ENCODE assay signal across 8 mouse cellular contexts in the genomic region with DNA sequence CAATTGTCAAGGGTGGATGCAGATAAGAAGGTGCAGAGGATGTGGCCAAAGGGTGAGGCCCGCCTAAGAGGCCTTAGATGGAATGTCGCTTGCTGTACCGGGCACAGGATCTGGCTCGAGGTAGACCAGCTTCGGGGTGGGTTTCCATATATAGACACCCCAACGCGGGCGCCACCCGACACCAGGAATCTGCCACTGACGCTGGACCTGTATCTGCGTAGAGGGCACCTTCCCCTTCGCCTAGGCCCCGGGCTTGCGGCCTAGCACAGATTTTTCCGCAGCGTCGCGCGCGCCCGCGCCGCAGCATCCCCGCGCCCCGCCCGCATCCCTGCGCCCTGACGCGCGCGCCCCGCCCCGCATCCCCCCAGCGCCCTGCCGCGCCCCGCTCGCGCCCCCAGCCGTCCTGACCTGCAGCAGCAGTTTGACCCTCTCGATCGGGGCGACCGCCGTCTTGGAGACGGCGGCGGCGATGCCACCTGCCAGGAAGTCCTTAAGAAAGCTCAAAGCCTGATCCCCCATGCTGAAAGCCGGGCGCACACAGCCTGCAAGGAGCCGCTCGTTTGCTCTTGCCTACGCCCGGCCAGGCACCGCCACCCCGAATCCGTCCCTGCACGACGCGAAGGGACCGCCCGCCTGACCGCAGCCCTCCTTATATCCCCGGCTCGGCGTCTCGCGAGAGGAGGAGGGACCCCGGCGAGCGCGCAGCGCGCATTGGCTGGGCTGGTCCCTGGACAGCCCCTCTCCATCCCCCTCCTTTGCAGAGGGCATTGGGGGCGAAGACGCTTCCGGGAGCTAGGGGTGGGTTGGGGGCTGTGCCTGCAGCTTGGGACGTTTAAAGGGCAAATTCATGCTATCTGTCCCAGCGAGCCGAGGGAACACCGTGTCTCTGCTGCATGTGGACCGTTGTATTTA. TPM values are rescaled to one million over a fixed set of nuclear protein-coding genes. Genes with fewer than 3 reads are reported as not detected.
DNase-seq lines count a peak whose midpoint lies in the region.

Gene Slc25a4 (minus strand): TSS at position 881 of the 912 bp plus-strand sequence.

- no peaks in the 10 kb centered on the region for H3K9me3 ChIP-seq in megakaryocyte, embryonic 14.5 days

- no peaks in the 10 kb centered on the region for H3K27me3 ChIP-seq in megakaryocyte, embryonic 14.5 days (replicated peaks)

- H3K4me1 ChIP-seq in megakaryocyte, embryonic 14.5 days, result peaks cover 50% of the 10 kb centered on the region

- peak within 1 kb of the TSS; percentile 95 for H3K4me3 ChIP-seq in megakaryocyte, embryonic 14.5 days (replicated peaks)

- H3K36me3 ChIP-seq in megakaryocyte, embryonic 14.5 days (replicated peaks; ENCODE audit: low read length), result peaks cover 38% of the 10 kb centered on the region

- peak; percentile 89 for DNase-seq in T-cell, adult 2 months (ENCODE audit: low spot score)
- DNase-seq in cerebellum, postnatal 4 days (ENCODE audit: low spot score in 2 of 2), result peak; percentile 97 to 99
- peak; percentile 93 to 95 for DNase-seq in gastrocnemius, adult 8-10 months (ENCODE audit: low spot score in 2 of 2)
- DNase-seq in hindlimb bud, embryonic 11.5 days (ENCODE audit: extremely low spot score, low read depth, low spot score), result peak; percentile 73
- DNase-seq in left cerebral cortex, adult 8-10 months (ENCODE audit: low spot score in 2 of 2), result peak; percentile 96
- DNase-seq in right cerebral cortex, postnatal 10 days (ENCODE audit: low spot score in 2 of 2), result peak; percentile 98 to 99
- DNase-seq in urinary bladder, postnatal 25 days (ENCODE audit: low spot score), result peak; percentile 99

RNA-seq across cellular contexts. Expression of gene Slc25a4, which starts in this region (rescaled TPM):
- total RNA-seq in gastrocnemius, adult 8-10 months (2022), result 1,000 to 10,000 TPM; 2,862 to 3,030 (median 2,917) TPM
- 100 to 1,000 TPM; 543 to 583 (median 554) TPM for total RNA-seq in left cerebral cortex, adult 8-10 months (2022)
- polyA plus RNA-seq in megakaryocyte, embryonic 14.5 days (2012; ENCODE audit: insufficient read depth, low replicate concordance), result 25.5 and 45.6 TPM in 2 replicates

Comparison
In these comparisons a context has a peak if more than half of its experiments do, and no peak if none do; other contexts are left out.
1. Peak in every context shown above with its lines: DNase-seq and H3K4me3 ChIP-seq.
2. RNA of gene Slc25a4 (total RNA-seq): 2,862 to 3,030 TPM in gastrocnemius, adult 8-10 months; 543 to 583 TPM in left cerebral cortex, adult 8-10 months; every median in the first group is over 4 times any median in the second.